Mouse (Mus musculus): ENCODE results near the gene Edc4.

- TF ChIP-seq CTCF (IDR thresholded peaks at IDR 0.05; ENCODE audit: extremely low read depth, insufficient read depth, insufficient read length, insufficient replicate concordance) (no peak), POLR2A (IDR thresholded peaks at IDR 0.05; ENCODE audit: low read depth, low read length) (no peak)
These were observed 61.9 kb downstream of the Edc4 start for GRCm38 (mm10) chr8:105942542-105942941.
